Mouse (Mus musculus): ENCODE results near the gene Nthl1. TPM values are rescaled to one million over a fixed set of nuclear protein-coding genes. Genes with fewer than 3 reads are reported as not detected.

Gene Nthl1
- polyA plus RNA-seq, 1 experiment from 2014 or later: 18.6 TPM

DNA sequence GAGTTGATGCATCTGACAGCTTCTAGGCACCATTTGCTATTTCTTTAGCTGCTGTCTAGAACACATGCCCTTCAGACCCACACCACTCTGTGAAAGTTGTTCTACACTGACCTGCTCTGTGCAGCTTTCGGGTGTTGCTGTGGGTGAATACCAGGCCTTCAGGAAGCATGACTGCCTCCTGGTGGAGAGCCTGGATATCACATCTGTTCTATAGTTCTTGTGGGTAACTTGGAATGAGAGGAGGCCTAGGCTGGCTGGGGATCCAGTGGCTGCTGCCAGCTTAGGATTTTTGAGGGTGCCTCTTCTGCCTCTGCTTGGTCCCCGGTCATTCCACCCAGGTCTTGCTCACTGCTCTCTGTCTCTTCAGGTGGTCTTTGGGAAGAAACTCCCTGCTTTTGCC is 43.7 kb downstream of the Nthl1 start:
- Histone ChIP-seq H3K36me3 (ENCODE audit: insufficient read depth) (peaks cover 51% of the 10 kb centered on the region), H3K4me2 (no peak overlapping the region), H3K9ac (no peak overlapping the region), H3K27me3 (ENCODE audit: insufficient read depth, low read length) (no peaks in the 10 kb centered on the region), H3K4me1 (ENCODE audit: insufficient read depth) (peaks cover 8% of the 10 kb centered on the region), H3K9me3 (ENCODE audit: low read depth, low read length) (no peaks in the 10 kb centered on the region), H3K4me3 (ENCODE audit: low read depth, low read length) (no peak overlapping the region), H3K27ac (ENCODE audit: low read depth) (no peak overlapping the region)
- WGBS: 58% methylated on average over 2 of the region's 2 CpGs
- peak; percentile 38; the same call in 1 of the 2 replicates for ATAC-seq (ENCODE audit: insufficient read depth)
- peak; percentile 84 for DNase-seq
- peak; percentile 82 for TF ChIP-seq CTCF (IDR thresholded peaks at IDR 0.05; ENCODE audit: low read depth)

DNA sequence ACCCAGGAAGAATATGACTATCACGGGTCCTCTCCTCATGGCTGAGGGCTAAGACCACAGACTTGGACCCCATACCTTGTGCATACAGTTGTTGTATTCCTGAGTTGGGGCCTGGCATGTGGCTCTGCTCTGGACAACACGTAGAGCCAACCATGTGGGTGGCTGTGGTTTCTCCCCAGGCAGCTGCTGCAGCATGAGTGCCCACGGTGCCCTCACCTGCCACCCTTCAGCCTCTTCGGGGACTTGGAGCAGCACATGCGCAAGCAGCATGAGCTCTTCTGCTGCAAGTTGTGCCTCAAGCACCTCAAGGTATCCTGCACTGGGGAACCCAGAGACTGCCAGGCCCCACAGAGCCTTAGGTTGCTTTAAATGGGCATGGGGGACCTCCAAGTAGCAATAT is 44.4 kb downstream of the Nthl1 start:
- Histone ChIP-seq H3K4me2 (no peak overlapping the region), H3K9me3 (ENCODE audit: low read depth, low read length) (no peaks in the 10 kb centered on the region), H3K36me3 (ENCODE audit: insufficient read depth) (peaks cover 58% of the 10 kb centered on the region), H3K4me1 (ENCODE audit: insufficient read depth) (peaks cover 6% of the 10 kb centered on the region), H3K27ac (ENCODE audit: low read depth) (no peak overlapping the region), H3K4me3 (ENCODE audit: low read depth, low read length) (no peak overlapping the region), H3K9ac (no peak overlapping the region), H3K27me3 (ENCODE audit: insufficient read depth, low read length) (no peaks in the 10 kb centered on the region)
- no peak for TF ChIP-seq CTCF (IDR thresholded peaks at IDR 0.05; ENCODE audit: low read depth)
- DNase-seq (no peak), ATAC-seq (ENCODE audit: insufficient read depth) (no peak)
- 95% methylated on average over 5 of the region's 5 CpGs for WGBS

DNA sequence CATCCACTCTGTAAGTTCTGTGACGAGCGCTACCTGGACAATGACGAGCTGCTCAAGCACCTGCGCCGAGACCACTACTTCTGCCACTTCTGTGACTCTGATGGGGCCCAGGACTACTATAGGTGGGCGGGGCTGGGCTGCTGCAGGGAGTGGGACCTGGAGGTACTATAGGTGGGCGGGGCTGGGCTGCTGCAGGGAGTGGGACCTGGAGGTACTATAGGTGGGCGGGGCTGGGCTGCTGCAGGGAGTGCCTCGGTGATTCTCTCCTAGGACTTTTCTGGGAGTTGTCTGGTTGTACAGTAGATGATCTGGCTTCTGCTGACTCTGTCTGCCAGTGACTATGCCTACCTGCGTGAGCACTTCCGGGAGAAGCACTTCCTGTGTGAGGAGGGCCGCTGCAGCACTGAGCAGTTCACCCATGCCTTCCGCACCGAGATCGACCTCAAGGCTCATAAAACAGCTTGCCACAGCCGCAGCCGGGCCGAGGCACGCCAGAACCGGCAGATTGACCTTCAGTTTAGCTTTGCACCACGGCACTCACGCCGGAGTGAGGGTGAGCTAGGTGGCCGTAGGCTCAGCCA is 45.1 kb downstream of the Nthl1 start:
- WGBS: 90% methylated on average over 24 of the region's 24 CpGs
- H3K9ac ChIP-seq: no peak overlapping the region
- no peak overlapping the region for H3K4me2 ChIP-seq
- no peak for DNase-seq
- no peak overlapping the region for H3K27ac ChIP-seq (ENCODE audit: low read depth)
- no peaks in the 10 kb centered on the region for H3K4me1 ChIP-seq (ENCODE audit: insufficient read depth)
- TF ChIP-seq CTCF (IDR thresholded peaks at IDR 0.05; ENCODE audit: low read depth): no peak
- ATAC-seq (ENCODE audit: insufficient read depth): no peak
- H3K4me3 ChIP-seq (ENCODE audit: low read depth, low read length): no peak overlapping the region
- peaks cover 64% of the 10 kb centered on the region for H3K36me3 ChIP-seq (ENCODE audit: insufficient read depth)
- H3K9me3 ChIP-seq (ENCODE audit: low read depth, low read length): no peaks in the 10 kb centered on the region
- no peaks in the 10 kb centered on the region for H3K27me3 ChIP-seq (ENCODE audit: insufficient read depth, low read length)

DNA sequence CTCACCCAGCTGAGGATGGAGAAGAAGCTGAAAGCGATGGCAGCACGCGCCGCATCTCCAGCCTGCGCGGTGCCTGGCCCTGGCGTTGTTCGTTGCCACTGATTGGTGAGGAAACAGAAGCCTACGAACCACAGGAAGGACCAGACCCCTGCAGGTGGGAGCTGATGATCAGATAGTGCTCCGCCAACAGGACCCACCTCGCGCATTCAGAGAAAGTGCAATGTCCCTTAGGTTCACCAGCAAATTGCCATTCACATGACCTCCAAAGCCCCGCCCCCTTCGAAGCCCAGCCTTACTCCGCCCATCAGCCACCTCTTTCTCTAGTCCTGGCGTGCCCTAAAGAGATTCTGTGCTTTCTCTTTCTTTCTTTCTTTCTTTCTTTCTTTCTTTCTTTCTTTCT is 54.0 kb downstream of the Nthl1 start:
- Histone ChIP-seq H3K27ac (ENCODE audit: low read depth) (no peak overlapping the region), H3K9ac (no peak overlapping the region), H3K4me3 (ENCODE audit: low read depth, low read length) (no peak overlapping the region), H3K4me2 (peak overlapping the region; percentile 31; the same call in 1 of the 2 replicates), H3K9me3 (ENCODE audit: low read depth, low read length) (no peaks in the 10 kb centered on the region), H3K4me1 (ENCODE audit: insufficient read depth) (peaks cover 3% of the 10 kb centered on the region; the same call in 1 of the 2 replicates), H3K27me3 (ENCODE audit: insufficient read depth, low read length) (peaks cover 43% of the 10 kb centered on the region), H3K36me3 (ENCODE audit: insufficient read depth) (peaks cover 11% of the 10 kb centered on the region)
- TF ChIP-seq CTCF (IDR thresholded peaks at IDR 0.05; ENCODE audit: low read depth): no peak
- WGBS: 25% methylated on average over 16 of the region's 16 CpGs
- DNase-seq: peak; percentile 46
- no peak for ATAC-seq (ENCODE audit: insufficient read depth)

DNA sequence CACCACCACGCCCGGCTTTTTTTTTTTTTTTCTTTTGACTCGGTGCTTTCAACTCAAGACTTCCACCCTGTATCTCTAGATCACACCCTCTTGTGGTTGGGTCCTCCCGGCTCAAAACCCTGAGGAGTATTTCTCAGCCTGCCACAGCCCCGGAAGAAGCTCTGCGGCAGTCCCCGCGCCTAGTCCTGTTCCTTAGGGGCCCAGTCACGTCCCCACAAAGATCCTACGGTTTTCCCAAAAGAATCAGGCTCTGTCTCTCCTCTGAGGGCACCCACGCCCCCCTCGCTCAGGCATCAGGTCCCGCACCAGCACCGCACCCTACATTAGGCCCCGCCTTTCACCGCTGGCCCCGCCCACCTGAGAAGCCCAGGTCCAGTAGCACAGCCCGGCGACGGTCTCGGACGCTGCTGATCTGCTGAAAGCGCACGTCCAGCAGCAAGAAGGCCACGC is 54.7 kb downstream of the Nthl1 start:
- Histone ChIP-seq H3K9ac (peak overlapping the region; percentile 30; the same call in 1 of the 2 replicates), H3K27ac (ENCODE audit: low read depth) (no peak overlapping the region), H3K36me3 (ENCODE audit: insufficient read depth) (peaks cover 7% of the 10 kb centered on the region), H3K4me2 (peak overlapping the region; percentile 63), H3K4me1 (ENCODE audit: insufficient read depth) (peaks cover 3% of the 10 kb centered on the region; the same call in 1 of the 2 replicates), H3K9me3 (ENCODE audit: low read depth, low read length) (no peaks in the 10 kb centered on the region), H3K27me3 (ENCODE audit: insufficient read depth, low read length) (peaks cover 43% of the 10 kb centered on the region), H3K4me3 (ENCODE audit: low read depth, low read length) (peak overlapping the region; percentile 34)
- 1% methylated on average over 25 of the region's 25 CpGs for WGBS
- TF ChIP-seq CTCF (IDR thresholded peaks at IDR 0.05; ENCODE audit: low read depth): no peak
- ATAC-seq (ENCODE audit: insufficient read depth): peak; percentile 54; the same call in 1 of the 2 replicates
- peak; percentile 64 for DNase-seq

DNA sequence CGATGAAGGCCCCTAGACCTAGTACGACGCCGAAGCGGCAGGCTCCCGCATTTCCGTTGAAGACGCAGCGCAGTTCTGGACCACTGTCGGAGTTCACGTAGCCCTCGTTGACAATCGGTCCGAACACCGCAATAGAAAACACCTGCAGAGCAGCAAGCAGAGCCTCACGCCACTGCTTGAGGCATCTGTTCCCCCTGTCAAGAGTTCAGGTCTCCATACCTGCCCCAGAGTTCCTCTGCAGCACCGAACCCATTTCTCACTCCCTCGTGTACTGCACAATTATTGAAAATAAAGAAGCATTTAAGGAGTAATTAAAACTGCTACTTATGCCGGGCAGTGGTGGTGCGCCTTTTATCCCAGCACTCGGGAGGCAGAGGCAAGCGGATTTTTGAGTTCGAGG is 55.1 kb downstream of the Nthl1 start:
- Histone ChIP-seq H3K9ac (peak overlapping the region; percentile 30; the same call in 1 of the 2 replicates), H3K36me3 (ENCODE audit: insufficient read depth) (peaks cover 7% of the 10 kb centered on the region), H3K27ac (ENCODE audit: low read depth) (no peak overlapping the region), H3K9me3 (ENCODE audit: low read depth, low read length) (no peaks in the 10 kb centered on the region), H3K4me2 (peak overlapping the region; percentile 63), H3K4me1 (ENCODE audit: insufficient read depth) (peaks cover 3% of the 10 kb centered on the region; the same call in 1 of the 2 replicates), H3K27me3 (ENCODE audit: insufficient read depth, low read length) (peaks cover 43% of the 10 kb centered on the region), H3K4me3 (ENCODE audit: low read depth, low read length) (peak overlapping the region; percentile 34)
- ATAC-seq (ENCODE audit: insufficient read depth) (no peak), DNase-seq (no peak)
- 17% methylated on average over 23 of the region's 23 CpGs for WGBS
- no peak for TF ChIP-seq CTCF (IDR thresholded peaks at IDR 0.05; ENCODE audit: low read depth)

Small RNA genes lying within 50 kb of the gene (microRNA-seq; reads per million reads assigned to microRNA genes)
- not detected for gene Gm24589 (ENCODE audit: borderline number of aligned reads)

Other genes starting within 250 kb of the Nthl1 start
- 282 and 292 TPM in 2 replicates for gene Rnps1, start 218.1 kb upstream of the Nthl1 start, polyA plus RNA-seq (2014; fragmentation: Nextera tagmentation; extraction: Ambion mirVana)
- gene Eci1, start 206.0 kb upstream of the Nthl1 start, polyA plus RNA-seq (2014; fragmentation: Nextera tagmentation; extraction: Ambion mirVana): 79.8 and 80.8 TPM in 2 replicates
- 1.8 and 2.6 TPM in 2 replicates for gene Dnase1l2, start 189.6 kb upstream of the Nthl1 start, polyA plus RNA-seq (2014; fragmentation: Nextera tagmentation; extraction: Ambion mirVana)
- gene E4f1, start 162.4 kb upstream of the Nthl1 start, polyA plus RNA-seq (2014; fragmentation: Nextera tagmentation; extraction: Ambion mirVana): 22.3 and 25.2 TPM in 2 replicates
- gene Pgp, start 162.3 kb upstream of the Nthl1 start, polyA plus RNA-seq (2014; fragmentation: Nextera tagmentation; extraction: Ambion mirVana): 57.9 and 60.2 TPM in 2 replicates
- 0.37 TPM in 1 of 2 replicates, not detected in the other for gene Bricd5, start 158.8 kb upstream of the Nthl1 start, polyA plus RNA-seq (2014; fragmentation: Nextera tagmentation; extraction: Ambion mirVana)
- 23.8 and 30.2 TPM in 2 replicates for gene Mlst8, start 153.6 kb upstream of the Nthl1 start, polyA plus RNA-seq (2014; fragmentation: Nextera tagmentation; extraction: Ambion mirVana)
- 0.93 and 1.1 TPM in 2 replicates for gene Caskin1, start 144.1 kb upstream of the Nthl1 start, polyA plus RNA-seq (2014; fragmentation: Nextera tagmentation; extraction: Ambion mirVana)
- 103 and 106 TPM in 2 replicates for gene Traf7, start 104.7 kb upstream of the Nthl1 start, polyA plus RNA-seq (2014; fragmentation: Nextera tagmentation; extraction: Ambion mirVana)
- 2.8 and 3.1 TPM in 2 replicates for gene Rab26, start 98.5 kb upstream of the Nthl1 start, polyA plus RNA-seq (2014; fragmentation: Nextera tagmentation; extraction: Ambion mirVana)
- 27.6 and 34.0 TPM in 2 replicates for gene Pkd1, start 82.8 kb upstream of the Nthl1 start, polyA plus RNA-seq (2014; fragmentation: Nextera tagmentation; extraction: Ambion mirVana)
- 62.2 and 66.5 TPM in 2 replicates for gene Tsc2, start 50 bp upstream of the Nthl1 start, polyA plus RNA-seq (2014; fragmentation: Nextera tagmentation; extraction: Ambion mirVana)
- 67.8 and 68.3 TPM in 2 replicates for gene Slc9a3r2, start 17.6 kb downstream of the Nthl1 start, polyA plus RNA-seq (2014; fragmentation: Nextera tagmentation; extraction: Ambion mirVana)
- 0.78 and 1.0 TPM in 2 replicates for gene Npw, start 25.8 kb downstream of the Nthl1 start, polyA plus RNA-seq (2014; fragmentation: Nextera tagmentation; extraction: Ambion mirVana)
- gene Zfp598, start 37.0 kb downstream of the Nthl1 start, polyA plus RNA-seq (2014; fragmentation: Nextera tagmentation; extraction: Ambion mirVana): 32.9 and 34.0 TPM in 2 replicates
- gene Syngr3, start 57.3 kb downstream of the Nthl1 start, polyA plus RNA-seq (2014; fragmentation: Nextera tagmentation; extraction: Ambion mirVana): 0.83 and 1.3 TPM in 2 replicates
- 53.9 and 54.4 TPM in 2 replicates for gene Gfer, start 63.5 kb downstream of the Nthl1 start, polyA plus RNA-seq (2014; fragmentation: Nextera tagmentation; extraction: Ambion mirVana)
- 3.5 and 5.0 TPM in 2 replicates for gene Noxo1, start 63.6 kb downstream of the Nthl1 start, polyA plus RNA-seq (2014; fragmentation: Nextera tagmentation; extraction: Ambion mirVana)
- 97.9 and 112 TPM in 2 replicates for gene Tbl3, start 75.0 kb downstream of the Nthl1 start, polyA plus RNA-seq (2014; fragmentation: Nextera tagmentation; extraction: Ambion mirVana)
- 0.46 and 0.71 TPM in 2 replicates for gene Rnf151, start 85.4 kb downstream of the Nthl1 start, polyA plus RNA-seq (2014; fragmentation: Nextera tagmentation; extraction: Ambion mirVana)
- gene Rps2, start 85.4 kb downstream of the Nthl1 start, polyA plus RNA-seq (2014; fragmentation: Nextera tagmentation; extraction: Ambion mirVana): 1,798 and 1,884 TPM in 2 replicates
- gene Ndufb10, start 91.8 kb downstream of the Nthl1 start, polyA plus RNA-seq (2014; fragmentation: Nextera tagmentation; extraction: Ambion mirVana): 211 and 221 TPM in 2 replicates
- not detected in 2 replicates for gene Rpl3l, start 95.1 kb downstream of the Nthl1 start, polyA plus RNA-seq (2014; fragmentation: Nextera tagmentation; extraction: Ambion mirVana)
- gene Msrb1, start 104.0 kb downstream of the Nthl1 start, polyA plus RNA-seq (2014; fragmentation: Nextera tagmentation; extraction: Ambion mirVana): 35.2 and 37.8 TPM in 2 replicates
- 2.9 and 3.3 TPM in 2 replicates for gene Hs3st6, start 120.3 kb downstream of the Nthl1 start, polyA plus RNA-seq (2014; fragmentation: Nextera tagmentation; extraction: Ambion mirVana)
- not detected in 2 replicates for gene Meiob, start 171.6 kb downstream of the Nthl1 start, polyA plus RNA-seq (2014; fragmentation: Nextera tagmentation; extraction: Ambion mirVana)
- 23.2 and 24.8 TPM in 2 replicates for gene Hagh, start 207.5 kb downstream of the Nthl1 start, polyA plus RNA-seq (2014; fragmentation: Nextera tagmentation; extraction: Ambion mirVana)
- 16.5 and 17.1 TPM in 2 replicates for gene Fahd1, start 217.7 kb downstream of the Nthl1 start, polyA plus RNA-seq (2014; fragmentation: Nextera tagmentation; extraction: Ambion mirVana)
- gene Igfals, start 233.3 kb downstream of the Nthl1 start, polyA plus RNA-seq (2014; fragmentation: Nextera tagmentation; extraction: Ambion mirVana): 0.93 and 1.1 TPM in 2 replicates